Mouse (Mus musculus): ENCODE results near the gene Gm37240.

GRCm38 (mm10) chr3:84690091-84690771, 1197.1 kb downstream of the Gm37240 start:
- no peak for TF ChIP-seq POLR2A (IDR thresholded peaks at IDR 0.05; ENCODE audit: insufficient read depth, low read depth, low read length)
- TF ChIP-seq CTCF (IDR thresholded peaks at IDR 0.05; ENCODE audit: insufficient read depth, low read depth, low read length) = no peak

Measured in olfactory bulb, adult 2 months (tissue).